Mouse (Mus musculus): ENCODE results near the gene Ndufs3.
"Not testable (repeated sequence)": the region's sequence is repeated elsewhere in the genome, so short reads cannot be mapped to it uniquely, and the experiment has no call there.

Gene Ndufs3

DNA sequence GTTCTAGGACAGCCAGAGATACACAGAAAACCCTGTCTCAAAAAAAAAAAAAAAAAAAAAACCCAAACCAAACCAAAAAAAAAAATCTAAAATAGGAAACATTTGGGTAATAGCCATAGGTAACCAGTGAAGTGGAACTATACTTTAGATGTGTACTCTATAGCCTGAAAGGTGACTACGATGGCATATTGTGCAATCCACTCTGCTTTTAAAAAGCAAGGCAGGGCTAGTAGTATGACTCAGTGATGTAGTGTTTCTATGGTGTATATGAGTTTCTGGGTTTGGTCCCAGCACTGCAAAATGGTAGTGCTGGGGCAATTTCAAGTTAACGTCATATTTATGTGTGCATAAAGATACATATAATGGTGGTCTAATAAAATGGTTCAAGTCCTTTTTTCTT, 2.1 kb upstream of the Ndufs3 start:
- DNase-seq (ENCODE audit: extremely low read depth, low read depth) = no peak

DNA sequence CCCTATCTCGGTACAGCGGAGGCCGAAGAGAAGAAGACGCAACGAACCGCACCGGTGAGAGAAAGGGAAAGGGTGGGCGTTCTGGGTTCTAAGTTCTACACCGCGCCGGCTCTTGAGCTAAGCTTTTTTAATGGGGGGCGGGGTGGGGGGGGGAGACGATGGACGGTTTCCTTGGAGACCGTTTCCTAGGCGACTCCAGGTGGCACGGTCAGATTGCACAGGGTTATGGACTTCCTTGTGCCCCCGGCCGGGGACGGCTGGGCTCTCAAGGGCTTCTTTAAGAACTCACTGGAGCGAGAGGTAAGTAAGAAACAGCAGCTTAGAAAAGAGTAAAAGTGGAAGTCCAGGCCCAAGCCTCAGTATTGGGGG, 213 bp upstream of the Ndufs3 start:
- DNase-seq (ENCODE audit: extremely low read depth, low read depth) = no peak

DNA sequence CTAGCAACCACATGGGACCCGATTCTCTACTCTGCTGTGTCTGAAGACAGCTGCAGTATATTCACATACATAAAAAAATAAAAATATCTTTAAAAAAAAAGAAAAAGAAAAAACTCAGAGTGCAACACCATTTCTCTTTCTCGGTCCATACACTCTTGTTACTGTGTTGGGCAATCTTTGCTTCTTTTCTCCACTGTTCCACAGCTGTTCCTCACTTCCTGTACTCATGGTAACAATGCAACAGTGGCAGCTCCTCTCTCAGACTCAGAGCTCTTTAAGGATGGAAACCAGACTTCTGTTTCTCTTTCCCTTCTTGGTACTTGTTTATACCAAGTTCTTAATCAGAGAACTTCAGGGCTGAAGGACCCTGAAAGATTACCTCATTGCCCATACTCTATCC, 1.2 kb downstream of the Ndufs3 start:
- no peak for DNase-seq (ENCODE audit: extremely low read depth, low read depth)

DNA sequence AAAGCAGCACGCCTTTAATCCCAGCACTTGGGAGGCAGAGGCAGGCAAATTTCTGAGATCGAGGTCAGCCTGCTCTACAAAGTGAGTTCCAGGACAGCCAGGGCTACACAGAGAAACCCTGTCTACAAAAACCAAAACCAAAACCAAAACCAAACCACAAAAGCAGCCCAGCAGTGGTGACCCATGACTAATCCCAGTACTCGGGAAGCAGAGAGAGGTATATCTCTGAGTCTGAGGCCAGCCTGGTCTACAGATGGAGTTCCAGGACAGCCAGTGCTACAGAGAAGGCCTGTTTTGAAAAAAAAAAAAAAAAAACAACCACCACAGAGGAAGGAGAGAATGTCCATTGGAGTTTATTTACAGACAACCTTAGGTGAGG, 10.3 kb downstream of the Ndufs3 start:
- not testable (repeated sequence) for DNase-seq (ENCODE audit: extremely low read depth, low read depth)

DNA sequence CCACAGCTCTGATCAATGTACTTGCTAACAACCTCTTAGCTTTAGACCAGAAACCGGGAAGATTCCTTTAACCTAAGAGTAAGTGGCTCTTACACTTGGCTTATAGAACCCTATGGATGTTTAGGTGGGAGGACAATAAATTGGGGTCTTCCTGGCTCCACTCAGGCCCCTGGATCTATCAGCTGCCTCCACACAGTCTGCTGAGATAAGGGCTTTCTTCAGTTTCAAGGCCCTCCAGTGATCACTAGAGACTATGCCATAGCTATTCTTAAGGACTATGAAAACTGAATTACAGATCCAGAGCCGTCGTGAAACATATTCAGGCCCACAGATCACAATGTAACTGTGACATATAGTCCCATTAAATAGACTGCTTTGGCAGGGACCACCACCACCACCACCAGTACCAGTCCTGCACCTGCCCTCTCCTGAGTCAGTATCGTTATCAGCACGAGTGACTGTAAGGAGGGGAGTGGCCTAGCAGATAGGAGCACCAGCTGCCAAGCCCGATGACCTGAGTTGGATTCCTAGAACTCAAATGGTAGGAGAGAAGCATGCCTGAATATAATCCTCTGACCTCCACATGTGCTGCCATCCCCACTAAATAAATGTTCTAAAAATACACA, 10.8 kb downstream of the Ndufs3 start:
- DNase-seq (ENCODE audit: extremely low read depth, low read depth) = no peak

DNA sequence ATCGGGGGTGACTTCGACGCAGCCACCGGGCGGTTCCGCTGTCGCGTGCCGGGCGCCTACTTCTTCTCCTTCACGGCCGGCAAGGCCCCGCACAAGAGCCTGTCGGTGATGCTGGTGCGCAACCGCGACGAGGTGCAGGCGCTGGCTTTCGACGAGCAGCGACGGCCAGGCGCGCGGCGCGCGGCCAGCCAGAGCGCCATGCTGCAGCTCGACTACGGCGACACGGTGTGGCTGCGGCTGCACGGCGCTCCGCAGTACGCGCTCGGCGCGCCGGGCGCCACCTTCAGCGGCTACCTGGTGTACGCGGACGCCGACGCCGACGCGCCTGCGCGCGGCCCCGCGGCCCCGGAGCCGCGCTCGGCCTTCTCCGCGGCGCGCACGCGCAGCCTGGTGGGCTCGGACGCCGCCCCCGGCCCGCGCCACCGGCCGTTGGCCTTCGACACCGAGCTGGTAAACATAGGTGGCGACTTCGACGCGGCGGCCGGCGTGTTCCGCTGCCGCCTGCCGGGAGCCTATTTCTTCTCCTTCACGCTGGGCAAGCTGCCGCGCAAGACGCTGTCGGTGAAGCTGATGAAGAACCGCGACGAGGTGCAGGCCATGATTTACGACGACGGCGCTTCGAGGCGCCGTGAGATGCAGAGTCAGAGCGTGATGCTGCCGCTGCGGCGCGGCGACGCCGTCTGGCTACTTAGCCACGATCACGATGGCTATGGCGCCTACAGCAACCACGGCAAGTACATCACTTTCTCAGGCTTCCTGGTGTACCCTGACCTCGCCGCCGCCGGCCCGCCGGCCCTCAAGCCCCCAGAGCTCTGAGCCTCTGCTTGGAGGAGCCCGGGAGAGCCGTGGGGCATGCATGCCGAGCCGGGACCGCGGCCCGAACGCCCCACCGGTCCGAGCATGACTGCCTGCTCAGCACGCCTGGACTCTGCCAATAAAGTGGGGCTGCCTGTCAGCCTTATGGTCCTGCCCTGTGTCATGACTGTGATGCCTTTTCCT, 14.8 kb downstream of the Ndufs3 start:
- no peak for DNase-seq (ENCODE audit: extremely low read depth, low read depth)

DNA sequence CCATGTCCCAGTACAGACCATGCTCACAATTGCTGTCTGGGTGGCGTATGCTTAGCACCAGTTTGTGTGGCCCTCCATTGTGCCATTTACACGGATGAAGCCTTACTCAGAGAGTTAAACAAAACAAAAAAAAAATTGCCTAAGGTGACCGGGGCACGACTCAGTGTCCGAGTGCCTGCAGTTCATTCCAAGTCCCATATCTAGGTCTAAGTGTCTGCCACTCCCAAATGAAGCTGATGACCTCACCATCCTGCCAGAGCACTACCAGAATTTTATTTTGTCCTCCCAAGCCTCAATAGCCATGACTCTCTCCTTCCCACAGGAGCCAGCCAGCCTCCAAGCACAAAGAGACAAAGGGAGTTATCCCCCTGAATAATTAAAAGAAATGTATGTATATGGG, 17.0 kb downstream of the Ndufs3 start:
- DNase-seq (ENCODE audit: extremely low read depth, low read depth) = no peak

DNA sequence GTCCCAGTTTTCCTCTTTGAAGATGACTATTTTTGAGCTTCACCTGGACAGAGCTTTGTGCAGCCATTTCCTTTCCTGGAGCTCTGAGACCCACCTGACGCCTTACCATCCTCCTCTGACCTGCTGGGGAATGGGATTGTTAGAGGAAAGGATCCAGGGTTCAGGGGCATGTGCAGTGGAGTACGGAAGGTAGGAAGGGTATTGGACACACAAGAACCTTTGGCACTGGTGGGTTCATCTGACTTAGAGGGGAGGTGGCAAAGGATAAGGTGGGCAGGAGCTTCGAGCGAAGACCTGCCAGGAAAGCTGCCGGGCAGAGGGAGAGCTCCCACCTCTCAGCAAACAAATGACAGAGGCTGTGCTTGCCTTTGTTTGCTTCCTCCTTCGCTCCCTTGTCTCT, 18.2 kb downstream of the Ndufs3 start:
- no peak for DNase-seq (ENCODE audit: extremely low read depth, low read depth)

DNA sequence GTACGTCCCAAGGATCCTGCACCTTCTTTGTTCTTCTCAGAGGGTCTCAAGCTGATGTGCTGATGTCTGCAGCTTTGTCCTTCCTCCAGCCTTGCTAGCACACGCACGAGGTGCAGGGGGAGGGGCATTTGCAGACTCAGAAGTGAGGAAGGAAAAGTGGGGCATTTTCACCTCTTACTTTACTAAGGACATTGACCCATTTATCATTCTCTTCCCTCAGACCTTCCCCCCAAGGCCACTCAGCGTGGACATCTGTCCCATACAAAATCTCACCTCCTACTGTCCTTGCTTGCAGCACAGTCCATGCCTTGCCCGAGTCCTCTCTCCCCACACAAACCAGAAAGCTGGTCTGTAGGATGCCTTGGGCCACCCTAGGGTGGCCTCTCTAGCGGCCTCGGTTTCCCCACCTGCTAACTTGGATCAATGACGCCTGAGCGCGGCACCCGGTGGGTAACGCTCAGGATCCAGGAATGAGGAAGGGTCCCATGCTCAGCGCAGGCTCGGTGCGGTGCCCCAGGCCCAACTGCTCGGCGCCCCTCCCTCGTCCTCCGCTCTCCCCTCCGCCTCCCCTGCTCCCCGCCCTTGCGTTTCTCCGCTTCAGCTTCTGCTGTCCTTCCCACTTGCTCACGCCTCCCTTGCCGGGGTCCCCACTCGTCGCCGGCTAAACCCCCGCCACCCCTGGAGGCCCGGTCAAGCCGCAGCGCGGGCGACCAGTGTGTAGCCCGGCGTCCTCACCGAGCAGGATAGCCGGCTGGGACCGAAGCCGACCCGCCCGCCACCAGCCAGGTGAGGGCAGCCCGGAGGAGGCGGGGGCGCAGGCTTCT, 19.2 kb downstream of the Ndufs3 start, which contains the start of gene C1qtnf4:
Gene C1qtnf4, plus strand, starts transcription at position 643 of the 824 bp plus-strand sequence.
- no peak for DNase-seq (ENCODE audit: extremely low read depth, low read depth)

DNA sequence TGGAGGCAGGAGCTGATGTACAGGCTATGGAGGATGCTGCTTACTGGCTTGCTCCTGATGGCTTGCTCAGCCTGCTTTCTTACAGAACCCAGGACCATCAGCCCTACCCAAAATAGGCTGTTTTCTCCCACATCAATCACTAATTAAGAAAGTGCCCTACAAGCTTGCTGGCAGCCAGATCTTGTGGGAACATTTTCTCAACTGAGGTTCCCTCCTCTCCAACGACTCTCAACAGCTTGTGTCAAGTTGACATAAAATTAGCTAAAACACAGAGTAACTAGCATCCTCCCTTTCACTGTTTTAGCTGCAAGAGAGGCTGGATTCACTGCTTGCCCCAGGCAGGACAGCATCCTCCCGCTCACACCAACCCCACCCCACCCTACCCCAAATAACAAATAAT, 22.8 kb downstream of the Ndufs3 start:
- DNase-seq (ENCODE audit: extremely low read depth, low read depth) = no peak

DNA sequence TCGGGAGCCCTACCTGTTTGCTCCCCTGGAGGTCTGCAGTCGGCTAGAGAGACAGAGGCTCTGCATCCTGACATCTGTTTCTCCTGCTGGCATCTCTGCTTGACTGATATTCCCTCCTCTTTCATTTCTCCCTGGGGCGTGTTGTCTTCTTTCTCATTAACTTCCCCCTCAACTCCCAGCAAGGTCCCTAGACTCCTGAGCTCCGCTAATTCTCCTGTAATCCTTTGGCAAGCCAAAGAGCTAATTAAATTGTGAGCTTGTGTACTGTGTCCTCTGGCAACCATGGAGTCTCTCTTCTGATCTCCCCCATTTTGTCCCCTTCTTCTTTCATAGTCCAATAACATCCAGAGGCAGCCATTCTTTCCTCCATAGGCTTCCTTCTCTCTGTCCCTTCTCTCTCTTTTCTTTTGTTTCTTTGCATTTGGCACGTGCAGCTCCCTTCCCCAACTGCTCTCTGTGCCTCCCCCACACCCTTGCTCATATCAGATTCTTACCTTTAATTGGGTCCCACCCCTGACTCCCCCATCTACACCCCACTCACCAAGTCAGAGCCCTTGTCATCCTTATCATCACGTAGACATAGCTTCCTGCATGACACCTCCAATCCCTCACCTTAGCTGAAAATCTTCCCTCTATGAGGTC, 24.4 kb downstream of the Ndufs3 start:
- DNase-seq (ENCODE audit: extremely low read depth, low read depth) = no peak

DNA sequence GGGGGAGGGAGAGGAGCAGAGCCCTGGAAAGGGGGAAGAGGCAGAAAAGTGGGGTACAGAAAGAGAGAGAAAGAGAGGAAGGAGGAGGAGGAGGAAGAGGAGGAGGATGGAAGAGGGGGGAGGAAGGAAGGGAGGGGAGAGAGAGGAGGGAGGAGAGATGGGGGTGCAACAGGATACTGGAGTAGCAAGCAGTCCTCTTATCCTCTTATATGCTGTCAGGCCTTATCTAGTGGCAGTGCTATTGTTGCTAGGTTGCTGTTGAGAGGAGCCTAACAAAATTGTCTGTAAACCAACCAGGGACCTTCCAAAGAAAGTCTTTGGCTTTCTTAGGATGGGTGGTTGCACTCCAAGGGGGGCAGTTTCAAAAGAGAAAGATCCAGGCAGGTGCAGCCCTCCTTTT, 25.2 kb downstream of the Ndufs3 start:
- DNase-seq (ENCODE audit: extremely low read depth, low read depth) = no peak

DNA sequence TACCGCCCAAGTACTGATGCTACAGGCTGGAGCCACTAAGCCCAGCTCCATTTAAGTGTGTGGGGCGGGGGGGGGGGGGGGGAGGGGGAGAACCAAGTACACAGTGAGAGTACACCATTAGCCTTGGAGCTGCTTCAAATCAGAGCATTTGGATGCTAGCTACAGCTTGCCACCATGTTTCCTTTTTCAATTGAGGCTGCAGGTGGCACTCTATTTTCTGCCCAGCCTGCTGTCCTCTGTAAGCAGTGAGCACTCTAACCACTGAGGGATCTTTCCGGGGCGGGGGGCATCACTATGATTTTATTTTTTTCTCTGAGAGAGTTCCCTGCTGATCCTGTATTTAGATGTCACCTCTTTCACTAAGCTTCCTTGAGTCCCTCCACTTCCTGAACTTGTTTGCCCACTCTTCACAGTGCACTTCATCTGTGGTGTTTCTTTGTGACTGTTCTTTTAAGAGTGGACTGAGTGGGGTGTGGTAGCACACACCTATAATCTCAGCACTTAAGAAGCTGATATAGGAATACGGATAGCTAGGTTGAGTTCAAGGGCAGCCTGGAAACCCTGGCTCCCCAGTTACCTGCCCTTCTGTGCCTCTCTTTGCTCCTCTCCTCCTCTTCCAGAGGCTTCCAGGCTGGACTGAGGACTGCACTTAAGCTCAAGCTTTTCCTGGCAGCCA, 26.9 kb downstream of the Ndufs3 start:
- DNase-seq (ENCODE audit: extremely low read depth, low read depth) = no peak

DNA sequence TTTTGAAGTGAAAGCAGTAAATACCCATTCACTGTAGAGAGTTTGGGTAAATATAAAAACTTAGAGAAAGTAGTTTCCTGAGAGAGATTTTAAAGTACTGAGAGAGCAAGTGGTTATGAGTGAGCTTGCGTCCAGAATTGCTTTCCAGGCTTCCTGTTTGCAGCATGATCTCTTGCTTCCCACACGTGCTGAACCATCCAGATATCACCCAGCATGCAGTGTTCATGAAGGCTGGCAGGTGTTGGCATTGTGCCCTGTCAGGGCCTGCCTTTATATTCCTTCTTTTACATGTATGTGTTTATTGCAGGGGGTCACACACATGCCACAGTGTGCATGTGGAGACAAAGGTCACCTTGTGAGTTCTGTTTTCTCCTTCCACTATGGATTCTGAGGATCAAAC, 29.4 kb downstream of the Ndufs3 start:
- no peak for DNase-seq (ENCODE audit: extremely low read depth, low read depth)

DNA sequence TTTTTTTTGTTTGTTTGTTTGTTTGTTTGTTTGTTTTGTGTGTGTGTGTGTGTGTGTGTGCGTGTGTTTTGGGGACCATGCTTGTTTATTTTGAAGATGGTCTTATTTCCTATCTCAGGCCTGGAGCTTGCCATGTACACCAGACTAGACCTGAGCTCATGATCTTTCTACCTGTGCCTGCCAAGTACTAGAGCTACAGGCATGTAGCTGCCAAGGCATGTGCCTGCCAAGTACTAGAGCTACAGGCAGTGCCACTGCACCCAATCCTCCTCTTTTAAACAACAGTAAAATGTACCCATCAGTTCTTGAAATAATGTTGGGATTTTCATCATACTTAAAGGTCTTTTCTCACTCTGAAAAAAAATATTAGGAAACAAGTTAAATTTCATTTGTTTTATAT, 30.6 kb downstream of the Ndufs3 start:
- DNase-seq (ENCODE audit: extremely low read depth, low read depth) = no peak

DNA sequence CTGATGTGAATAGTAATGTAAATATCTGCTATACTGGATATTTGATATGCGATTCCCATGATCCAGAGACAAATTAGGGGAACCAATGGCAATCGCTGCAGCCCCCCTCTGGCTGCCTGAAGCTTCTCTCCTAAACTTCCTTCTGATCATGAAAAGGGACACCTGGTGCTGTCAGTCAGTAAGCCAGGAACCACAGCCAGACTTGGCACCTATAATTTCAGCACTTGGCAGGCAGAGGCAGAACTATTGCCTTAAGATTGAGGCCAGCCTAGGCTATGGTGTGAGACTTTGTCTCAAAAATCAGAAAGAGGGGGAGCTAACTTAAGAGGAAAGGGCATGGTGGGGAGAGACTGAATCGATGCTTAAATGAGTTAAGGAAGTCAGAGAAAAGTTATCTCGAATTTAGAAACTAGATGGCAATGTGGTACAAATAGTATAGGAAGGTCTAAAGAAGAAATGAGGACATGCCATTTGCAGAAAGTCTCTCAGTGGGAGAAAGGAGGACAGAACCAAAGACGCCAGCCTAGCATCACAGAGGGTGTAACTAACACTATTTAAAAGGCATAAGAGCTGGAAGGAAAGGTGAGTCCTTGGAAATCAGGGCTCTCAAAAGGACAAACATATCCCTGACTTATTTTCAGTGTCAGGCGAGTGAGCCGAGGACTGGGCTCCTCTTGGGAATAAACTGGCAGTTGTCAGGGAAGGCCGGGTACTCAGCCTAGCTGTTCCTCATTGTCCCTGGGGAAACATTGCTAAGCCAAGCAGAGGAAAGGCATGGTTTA, 33.3 kb downstream of the Ndufs3 start:
- DNase-seq (ENCODE audit: extremely low read depth, low read depth) = no peak

DNA sequence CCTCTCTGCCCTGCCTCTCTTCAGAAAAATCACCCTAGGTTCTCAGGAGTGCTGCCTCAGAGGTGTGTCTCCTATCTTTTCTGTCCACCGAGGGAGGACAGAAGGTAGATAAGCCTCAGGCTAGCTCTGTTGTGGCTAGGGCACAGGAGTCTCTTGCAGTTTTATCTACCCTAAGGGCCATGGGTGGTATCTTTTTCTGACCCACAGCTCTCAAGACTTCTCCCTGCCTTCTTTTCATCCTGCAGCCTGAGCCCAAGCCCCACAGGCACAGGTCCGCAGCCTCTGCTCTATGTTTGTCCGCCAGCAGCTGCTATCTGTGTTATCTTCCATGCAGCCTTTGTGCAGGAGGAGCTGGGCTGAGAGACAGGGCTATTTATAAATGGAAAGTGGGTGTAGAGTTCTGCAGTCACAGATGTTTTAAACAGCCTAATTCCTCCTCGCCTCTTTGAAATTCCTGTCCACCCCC, 34.5 kb downstream of the Ndufs3 start:
- DNase-seq (ENCODE audit: extremely low read depth, low read depth) = peak; percentile 58

DNA sequence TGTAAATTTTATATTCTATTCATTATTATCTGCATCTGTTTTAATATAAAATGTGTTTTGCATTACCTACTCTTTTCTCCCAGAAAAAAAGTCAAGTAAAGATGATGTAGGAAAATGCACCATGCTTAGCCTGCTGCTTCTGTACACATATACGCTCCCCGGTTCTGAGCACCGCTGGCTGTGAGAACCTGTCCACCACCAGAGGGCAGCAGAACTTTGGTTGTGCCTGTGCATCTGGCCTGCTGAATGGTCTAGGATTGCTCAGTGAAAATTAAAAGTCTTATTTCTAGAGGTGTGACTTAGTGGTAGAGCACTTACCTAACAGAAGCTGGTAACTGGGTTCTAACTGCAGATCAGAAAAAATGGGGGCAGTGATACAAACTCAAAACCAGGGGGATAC, 38.1 kb downstream of the Ndufs3 start:
- peak; percentile 49 for DNase-seq (ENCODE audit: extremely low read depth, low read depth)

DNA sequence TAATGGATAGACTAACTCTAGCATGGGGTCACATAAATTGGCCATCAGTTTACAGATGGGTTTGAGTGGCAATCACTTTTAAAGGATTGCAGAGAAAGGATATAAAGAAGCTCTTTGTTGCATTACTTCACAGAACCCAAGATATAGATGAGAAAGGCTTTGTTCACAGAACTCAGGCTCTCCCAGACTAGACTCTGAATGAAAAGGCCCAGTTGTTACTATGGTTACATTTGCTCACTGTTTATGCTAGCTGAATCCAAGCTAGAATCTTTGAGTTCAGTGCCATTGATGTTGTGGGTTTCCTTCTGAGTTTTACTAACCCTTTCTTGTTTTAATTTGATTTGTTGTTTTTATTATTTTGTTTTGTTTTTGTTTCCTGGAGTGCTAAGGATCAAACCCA, 40.4 kb downstream of the Ndufs3 start:
- DNase-seq (ENCODE audit: extremely low read depth, low read depth) = no peak

DNA sequence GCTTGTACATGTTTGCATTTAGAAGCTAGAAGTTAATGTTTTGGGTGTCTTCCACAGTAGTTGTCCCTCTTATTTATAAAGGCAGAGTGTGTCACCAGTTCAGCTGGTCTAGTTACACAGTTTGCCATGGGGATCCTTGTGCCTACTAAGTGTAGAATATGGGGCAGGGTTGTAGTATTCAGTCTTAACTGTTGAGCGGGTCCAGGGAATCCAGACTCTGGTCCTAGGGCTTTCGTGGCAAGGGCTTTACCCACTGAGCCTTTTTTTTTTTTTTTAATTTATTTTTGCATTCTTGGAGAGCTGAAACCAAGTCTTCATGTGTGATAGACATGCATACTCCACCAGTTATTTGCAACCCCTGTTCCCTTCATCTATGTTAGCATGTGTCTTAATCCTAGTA, 43.1 kb downstream of the Ndufs3 start:
- no peak for DNase-seq (ENCODE audit: extremely low read depth, low read depth)
